Mouse (Mus musculus) CD8-positive naive resting alpha-beta T cell, adult 2 months (primary cell): ENCODE results near the gene Sdr9c7.
A peak's percentile ranks its signal among the peaks of the same experiment; 100 is the strongest.

Experiments
- DNase-seq, 2 experiments: peaks; one replicate each; pipeline ENCODE4 v3.0.0; 2022; ENCODE audit warnings: low read depth in 2 of 2, low spot score in 2 of 2

Gene Sdr9c7

DNA sequence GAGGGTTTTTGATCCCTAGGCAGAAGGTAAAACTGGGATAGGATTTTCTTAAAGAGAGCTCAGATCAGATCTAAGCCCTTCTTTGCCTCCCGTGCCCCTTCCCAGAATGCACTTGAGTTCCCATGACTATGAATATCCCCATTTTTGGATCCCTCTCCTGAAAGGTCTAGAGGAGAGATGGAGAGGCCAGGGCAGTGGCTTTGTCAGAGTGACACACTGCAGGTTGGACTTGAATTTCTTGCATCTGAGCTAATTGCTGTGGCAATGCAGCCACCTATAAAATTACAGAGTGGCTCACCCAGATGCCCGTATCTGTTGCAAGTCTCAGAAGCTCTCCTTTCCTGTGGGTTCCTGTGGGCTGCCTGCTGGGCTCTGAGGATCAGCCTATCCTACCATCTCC is at the start of gene Sdr9c7:
Gene Sdr9c7 (plus strand): TSS at position 301 of the 400 bp plus-strand sequence.
- no peak for DNase-seq

DNA sequence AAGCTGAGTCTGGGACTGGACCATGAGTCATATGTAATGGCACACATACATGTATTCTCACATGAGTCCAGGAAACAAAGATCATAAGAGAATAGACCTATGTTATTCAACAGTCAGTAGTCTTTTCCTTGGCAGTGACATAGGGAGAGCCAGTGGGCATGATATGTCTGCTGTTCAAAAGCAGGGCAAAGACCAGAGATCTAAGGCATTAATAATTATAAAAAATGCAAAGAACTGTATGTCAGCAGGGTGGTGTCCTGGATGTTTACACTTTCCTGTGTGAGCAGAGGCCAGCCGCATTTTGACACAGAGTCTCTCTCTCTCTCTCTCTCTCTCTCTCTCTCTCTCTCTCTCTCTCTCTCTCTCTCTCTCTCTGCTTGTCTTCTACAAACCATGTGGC is 48.7 kb upstream of the Sdr9c7 start, which contains the start of gene Rdh19:
Gene Rdh19 (plus strand): TSS at position 301 of the 400 bp plus-strand sequence.
- no peak for DNase-seq

DNA sequence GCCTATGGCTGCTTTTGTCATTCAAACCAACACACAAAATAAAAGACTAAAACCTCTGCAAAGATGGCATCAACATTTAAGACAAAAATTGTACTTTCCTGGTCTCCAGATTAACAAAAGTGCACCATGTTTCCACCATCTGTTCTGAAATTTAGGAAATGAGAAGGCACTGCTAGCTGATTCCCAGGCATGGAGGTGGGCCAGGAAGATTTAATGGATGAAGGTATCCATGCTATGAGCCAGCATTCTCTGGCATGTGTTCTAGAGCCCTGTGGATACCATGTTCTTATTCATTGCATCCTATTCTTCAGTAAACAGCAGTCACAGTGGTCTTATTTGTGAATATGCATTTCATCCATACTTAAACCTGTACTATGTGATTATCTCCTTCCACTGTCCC is 41.9 kb upstream of the Sdr9c7 start:
- no peak for DNase-seq

DNA sequence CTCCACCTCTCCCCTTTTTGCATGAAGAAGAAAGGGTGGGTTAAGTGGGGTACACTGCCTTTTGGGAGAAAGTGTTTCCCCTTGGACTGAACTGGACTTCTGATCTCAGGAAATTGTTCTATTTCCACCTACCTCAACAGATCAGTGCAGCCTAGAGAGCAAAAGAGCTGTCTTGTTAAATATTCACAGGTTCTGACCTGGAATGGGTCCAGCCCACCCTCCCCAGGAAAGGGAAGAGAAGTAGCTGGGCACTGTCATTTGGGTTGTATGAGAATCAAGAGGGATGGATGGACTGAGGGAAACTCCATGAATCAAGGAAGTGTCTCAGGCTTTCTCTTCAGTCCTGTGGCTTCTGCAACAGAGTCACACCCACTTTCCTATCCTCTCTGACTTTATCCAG is 33.4 kb upstream of the Sdr9c7 start:
- no peak for DNase-seq

DNA sequence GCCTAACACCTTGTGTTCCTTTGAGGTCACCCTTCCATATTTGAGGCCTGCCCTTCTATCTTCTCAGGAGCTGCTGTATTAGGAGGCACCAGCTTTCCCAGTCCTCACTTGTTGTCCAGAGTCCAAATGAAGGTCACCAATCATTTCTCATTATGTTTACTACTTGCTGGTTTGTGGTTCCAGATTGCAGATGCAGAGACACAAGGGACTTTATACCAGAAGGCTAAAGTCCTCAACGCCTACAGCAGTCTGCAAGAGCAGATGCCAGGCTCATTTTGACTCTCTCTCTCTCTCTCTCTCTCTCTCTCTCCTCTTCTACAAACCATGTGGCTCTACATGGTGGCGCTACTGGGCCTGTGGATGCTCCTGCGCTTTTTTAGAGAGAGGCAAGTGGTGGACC is 32.1 kb upstream of the Sdr9c7 start, which contains the start of gene Rdh16f2:
Gene Rdh16f2 (plus strand): TSS at position 243 of the 400 bp plus-strand sequence.
- no peak for DNase-seq

DNA sequence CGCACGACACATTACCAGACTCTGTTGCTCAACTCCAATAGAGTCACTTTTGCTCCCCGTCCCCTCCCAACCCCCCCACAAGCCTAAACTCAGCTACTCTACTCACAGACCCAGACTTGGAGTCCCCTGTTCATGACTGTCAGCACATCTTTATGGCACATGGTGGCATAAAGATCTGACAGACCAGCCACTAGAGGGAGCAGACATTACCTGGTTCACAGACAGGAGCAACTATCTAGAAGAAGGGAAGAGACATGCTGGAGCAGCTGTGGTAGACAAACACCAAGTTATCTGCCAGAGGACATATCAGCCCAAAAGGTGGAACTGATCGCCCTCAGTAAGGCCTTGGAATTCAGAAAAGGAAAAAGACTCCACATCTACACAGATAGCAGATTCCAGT is 25.8 kb upstream of the Sdr9c7 start:
- DNase-seq = no peak

DNA sequence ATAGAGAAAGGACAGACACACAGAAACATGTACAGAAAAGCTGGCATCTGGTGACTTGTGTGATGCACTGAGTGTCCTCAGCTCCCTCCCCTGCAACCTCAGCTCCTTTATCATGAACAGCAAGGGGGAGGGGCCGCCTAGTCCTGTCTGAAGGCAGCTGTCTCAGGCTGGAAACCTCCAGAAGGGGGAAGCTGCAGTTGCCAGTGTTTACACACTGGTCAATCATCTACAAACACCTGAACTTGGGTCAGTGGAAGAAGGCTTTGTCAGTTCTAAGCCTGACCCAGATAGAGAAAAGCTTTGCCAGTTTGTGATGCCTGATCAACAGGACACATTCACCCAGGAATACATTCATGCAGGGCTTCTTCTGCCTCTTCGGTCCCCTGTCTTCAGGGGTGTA is 20.6 kb upstream of the Sdr9c7 start:
- DNase-seq = no peak

DNA sequence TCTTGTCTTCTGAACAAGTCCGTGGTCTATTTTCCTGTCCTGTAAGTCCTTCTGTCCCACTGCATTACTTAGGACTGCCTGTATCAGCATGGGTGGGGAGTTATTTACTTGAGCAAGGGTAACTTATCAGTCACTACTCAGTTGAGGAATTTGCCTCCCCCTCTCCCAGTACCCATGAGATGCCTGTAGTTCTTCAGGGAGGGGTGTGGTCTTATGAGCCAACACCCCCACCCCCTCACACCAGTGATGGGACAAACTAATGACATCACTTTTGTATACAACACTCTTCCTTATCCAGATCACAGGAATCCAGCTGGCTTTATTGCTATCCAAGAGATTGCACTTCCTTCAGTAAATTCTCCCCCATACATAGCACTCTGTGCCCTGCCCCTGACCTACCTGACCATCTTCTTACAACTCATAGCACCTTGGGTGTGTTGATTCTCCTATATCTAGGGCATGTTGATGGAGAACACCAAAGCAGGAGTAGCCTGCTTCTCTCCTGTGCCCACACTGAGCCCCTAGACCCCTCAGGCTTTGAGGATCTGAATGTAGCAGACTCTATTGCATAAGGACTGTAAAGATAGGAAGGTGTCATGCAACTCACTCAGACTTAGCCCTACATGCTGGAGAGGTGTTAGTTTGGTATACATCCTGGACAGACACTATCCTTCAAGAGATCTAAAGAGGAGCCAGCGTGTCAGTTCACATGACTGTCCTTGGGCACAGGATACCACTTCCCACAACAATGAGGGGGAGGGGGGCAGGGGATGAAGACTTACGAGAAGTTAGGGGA is 19.9 kb upstream of the Sdr9c7 start:
- DNase-seq = no peak

DNA sequence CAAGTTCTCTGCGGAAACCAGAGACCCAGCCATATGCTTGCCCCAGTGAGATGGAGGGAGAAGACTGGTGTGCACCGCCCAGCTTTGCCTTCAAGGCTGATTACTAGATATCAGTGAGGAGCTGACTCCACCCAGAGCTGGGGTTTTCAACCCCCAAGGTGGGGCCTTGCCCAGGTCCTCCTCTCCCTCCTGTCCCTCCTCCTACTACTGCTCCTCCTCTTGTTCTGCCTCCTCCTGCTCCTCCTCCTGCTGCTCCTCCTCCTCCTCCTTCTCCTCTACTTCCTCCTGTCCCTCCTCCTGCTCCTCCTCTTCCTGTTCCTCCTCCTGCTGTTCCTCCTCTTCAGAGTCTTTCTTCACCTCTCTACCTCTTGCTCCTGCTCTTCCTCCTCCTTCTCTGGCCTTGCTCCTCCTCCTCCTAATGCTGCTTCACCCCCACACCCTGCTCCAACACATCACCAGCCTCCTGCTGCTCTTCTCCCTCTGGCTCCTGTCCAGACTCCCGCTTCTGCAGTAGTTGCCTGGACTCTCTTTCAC is 19.1 kb upstream of the Sdr9c7 start:
- no peak for DNase-seq

DNA sequence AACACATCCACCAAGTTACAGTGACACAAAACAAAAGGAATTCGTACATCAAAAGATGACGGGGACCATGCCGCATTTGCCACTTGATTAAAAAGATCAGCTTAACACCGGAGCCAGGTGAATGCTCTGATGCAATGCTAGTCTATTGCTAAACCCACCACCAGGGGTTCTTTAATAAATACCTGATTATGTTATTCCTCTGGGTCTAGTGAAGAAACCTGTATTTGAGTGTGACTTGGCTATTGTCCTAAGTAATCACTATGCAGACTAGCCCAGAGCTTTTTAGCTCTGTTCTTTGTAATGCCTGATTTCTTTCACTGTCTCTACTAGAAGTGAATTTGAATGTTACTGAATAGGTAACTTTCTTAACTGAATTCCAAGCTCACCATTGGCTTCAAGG is 17.3 kb upstream of the Sdr9c7 start:
- no peak for DNase-seq

DNA sequence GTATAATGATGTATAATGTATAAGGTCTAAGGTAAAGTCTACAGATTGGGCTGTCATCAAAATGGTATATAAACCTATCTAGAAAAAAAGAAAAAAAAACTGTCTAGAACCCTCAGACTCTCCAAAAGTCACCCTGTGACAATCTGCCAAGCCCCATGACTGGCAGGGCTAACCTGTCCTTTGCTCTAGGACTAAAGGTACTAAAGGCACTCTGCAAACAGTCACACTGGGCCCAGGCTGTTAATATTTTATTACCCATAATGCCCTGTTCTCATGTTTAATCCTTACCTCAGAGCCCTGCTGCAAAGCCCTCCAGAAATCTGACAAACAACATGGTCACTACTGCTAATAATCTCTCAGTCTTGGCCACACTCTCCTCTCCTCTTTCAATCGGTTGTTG is 11.8 kb upstream of the Sdr9c7 start:
- no peak for DNase-seq

DNA sequence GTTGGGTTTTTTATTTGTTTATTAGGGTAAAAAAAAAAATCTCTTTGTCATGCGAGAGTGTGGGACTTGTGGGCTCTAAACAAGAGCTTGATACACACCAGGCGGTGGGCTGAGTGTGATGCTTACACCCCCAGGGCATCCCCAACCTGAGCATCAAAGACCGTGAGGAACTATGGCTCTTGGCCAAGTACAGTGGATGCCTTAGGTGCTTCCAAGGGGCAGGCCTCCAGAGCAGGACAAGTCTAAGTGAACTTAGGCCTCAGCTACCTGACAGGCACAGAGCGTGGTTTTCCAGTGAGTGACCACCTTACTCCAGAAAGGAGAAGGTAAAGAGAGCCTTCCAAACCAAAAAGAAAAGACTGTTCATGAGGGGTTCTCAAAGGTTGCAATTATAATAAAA is 11.3 kb upstream of the Sdr9c7 start:
- no peak for DNase-seq

DNA sequence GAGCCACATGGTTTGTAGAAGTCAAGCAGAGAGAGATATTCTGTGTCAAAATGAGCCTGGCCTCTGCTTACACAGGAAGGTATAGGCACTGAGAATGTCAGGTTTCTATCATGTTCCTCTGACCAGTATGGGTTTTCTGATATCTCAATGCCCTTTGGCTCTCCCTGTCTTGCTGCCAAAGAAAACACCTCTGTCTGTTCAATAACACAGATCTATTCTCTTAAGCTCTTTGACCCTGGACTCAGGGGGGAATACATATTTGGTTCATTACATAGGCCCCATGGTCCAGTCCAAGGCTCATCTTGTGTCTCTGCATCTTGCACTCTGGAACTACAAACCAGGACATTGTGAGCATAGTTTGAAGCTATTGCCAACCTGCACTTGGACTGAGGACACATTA is 9.7 kb upstream of the Sdr9c7 start, which contains the start of gene Rdh7:
Gene Rdh7 (minus strand): TSS at position 213 of the 400 bp plus-strand sequence.
- no peak for DNase-seq

DNA sequence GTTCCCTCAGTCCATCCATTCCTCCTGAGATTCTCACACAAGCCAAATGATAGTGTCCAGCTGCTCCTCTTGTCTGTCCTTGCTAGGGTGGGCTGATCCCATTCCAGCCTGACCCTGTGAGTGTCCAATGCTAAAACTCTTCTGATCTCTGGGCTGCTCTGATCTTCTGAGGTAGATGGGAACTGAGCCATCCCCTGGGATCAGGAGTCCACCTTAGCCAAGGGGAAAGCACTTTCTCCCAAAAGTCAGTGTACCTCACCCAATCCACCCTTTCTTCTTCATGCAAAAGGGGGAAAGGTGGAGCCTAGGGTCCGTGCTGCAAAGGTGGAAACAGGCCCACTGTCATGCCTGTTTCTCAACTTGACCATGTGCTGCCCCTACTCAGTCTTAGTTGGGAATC is 6.8 kb upstream of the Sdr9c7 start:
- DNase-seq = no peak

DNA sequence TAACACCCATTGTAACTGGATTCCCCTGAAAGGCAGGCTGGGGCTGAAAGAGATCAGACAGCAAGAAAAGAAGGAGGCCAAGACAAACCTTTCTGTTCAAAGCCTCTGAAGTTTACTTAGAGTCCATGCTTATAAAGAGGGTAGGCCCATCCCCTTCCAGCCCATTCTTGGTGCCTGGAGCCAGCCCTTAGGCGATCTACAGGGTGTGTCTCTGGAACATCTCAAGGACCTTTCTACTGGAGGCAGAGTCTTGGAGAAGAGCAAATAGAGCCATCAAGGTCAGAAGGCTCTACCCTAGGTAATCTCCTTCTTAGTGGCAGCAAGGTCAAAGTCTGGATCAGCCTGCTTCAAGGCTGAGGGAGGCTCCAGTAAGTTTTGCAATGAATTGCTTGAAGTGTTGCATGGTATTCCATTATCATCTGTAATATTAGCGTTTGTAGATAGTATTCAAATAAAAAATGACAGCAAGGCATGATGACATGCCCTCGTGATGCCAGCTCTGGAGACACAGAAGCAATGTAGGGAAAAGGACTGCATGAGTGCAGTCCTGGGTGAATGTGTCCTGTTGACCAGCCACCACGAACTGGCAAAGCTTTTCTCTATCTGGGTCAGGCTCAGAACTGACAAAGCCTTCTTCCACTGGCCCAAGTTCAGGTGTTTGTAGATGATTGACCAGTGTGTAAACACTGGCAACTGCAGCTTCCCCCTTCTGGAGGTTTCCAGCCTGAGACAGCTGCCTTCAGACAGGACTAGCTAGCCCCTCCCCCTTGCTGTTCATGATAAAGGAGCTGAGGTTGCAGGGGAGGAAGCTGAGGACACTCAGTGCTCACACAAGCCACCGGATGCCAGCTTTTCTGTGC is 4.9 kb upstream of the Sdr9c7 start:
- DNase-seq = peak in 1 of 2 experiments; percentile 4

DNA sequence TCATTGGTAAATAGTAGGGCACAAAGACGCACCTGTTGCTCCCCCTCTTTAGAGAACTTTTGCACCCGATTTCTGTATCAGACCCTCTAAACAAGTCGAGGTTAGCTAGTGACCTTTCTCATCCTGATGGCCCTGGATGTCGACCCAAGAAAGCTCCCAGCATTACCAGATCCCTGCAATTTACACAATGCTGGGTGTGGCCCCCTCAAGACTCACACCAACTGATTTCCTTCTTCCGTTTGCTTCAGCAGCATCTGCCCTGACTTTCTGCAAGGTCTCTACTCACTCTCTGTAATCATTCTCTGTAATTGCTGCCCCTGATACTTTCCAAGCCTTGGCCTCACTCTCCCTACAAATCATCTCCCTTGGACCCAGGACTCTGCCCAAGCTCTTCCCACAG is 1.6 kb upstream of the Sdr9c7 start:
- no peak for DNase-seq

DNA sequence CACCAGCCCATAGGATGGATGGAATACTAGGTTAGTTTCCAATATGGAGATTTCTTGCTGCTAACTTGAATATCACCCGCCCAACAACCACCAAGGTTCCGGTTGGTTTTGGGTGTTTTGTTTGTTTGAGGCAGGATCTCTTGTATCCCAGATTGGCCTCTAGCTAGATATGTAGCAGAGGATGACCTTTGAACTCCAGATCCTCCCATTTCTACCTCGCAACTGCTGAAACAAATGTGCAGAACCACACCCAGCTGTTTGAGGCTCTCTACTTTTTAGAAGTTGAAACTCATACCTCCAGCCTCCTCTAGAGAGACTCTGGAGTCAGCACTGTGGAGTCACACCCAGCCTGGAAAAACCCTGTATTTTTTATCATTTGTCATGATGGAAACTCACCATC is 812 bp upstream of the Sdr9c7 start:
- DNase-seq = no peak

DNA sequence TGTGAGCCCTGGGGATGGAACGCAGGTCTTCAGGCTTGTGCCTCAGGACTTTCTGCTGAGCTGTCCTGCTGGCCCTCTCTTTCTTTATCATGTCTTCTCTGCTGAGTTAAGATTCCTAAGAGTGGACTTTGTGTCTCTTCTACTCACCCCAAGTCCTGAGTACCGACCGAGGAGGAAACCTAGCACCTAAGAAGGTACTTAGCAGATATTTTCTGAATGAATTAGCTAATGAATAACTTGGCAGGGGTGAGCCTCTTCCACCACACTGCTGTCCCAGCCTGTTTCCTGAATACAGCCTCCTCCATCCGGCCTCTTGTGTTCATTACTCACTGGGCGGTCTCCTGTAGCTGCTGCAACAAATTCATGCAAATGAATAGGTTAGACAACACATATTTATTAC is 1.5 kb downstream of the Sdr9c7 start:
- no peak for DNase-seq

DNA sequence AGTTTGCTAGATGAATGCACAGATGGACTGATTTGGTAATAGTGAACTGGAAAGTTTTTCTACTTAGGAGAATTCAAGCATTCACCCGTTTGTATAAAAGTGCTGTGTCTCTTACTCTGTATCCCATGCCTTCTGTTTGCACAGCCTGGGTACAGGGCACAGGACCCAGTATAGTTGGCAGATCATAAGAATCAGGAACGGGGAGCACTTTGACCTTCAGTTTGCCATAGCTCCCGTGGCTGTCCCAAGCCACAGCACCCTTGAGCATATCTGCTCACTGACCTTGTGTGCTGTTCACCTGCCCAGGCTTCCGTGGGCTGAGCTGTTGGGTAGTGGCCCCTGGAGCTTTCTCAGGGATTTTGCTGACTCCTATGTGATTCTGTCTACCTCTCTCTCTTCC is 3.4 kb downstream of the Sdr9c7 start:
- no peak for DNase-seq

DNA sequence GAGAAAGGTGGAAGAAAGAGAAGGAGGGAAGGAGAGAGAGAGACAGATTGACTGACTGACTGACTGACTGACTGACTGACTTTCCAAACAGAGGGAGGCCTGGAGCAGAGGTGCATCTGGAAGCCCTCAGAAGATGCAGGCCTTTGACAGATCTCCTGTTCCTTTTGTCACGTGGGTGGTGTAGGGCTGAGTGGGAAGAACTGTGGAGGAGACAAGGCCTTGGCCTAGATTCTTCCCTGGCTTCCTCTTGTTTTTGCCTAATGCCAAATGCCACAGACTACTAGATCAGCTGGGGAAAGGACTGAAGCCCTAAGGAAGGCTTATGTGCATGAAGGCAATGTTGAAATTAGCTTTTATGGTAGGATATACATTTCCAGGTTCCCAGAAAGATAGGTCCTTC is 4.8 kb downstream of the Sdr9c7 start:
- DNase-seq = no peak

DNA sequence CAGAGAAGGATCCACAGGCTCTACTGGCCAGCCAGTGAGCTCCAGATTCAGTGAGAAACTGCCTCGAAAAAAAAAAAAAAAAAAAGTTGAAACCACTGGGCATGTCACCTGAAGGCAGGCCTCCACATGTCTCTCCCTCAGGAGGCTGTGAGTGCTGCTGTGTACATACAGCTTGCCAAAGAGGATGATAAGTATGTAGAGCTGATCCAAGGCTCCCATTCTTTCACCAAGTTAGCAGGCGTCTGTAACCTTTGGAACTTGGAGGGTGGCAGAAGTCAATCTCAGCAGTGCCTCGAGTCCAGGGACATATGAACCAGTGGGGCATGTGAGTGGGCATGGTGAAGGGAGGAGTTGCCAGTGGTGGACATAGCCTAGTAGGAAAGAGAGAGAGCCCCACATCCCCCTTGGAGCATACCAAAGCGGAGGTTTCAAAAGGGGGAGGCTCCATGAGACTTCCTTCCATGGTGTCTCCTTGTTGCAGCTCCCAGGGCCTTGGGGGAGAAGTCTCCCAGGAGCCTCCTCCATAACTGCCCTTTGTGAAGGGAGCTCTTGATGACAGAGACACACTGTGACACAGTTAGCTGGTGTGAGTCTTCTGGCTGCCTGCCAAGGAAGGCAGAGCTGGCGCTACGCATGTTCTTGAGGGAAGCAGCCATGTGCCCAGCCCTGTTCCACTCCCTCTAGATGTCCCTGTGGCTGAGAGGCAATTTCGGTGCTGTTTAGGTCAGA is 6.6 kb downstream of the Sdr9c7 start:
- no peak for DNase-seq
